Mouse (Mus musculus): ENCODE results near the gene Fbln2. TPM values are rescaled to one million over a fixed set of nuclear protein-coding genes. Genes with fewer than 3 reads are reported as not detected.

The Fbln2 gene
- polyA plus RNA-seq (2015; fragmentation: Illumina TruSeq; extraction: RNeasy Lipid Tissue Mini Kit (QIAGEN cat#74804); ENCODE audit: insufficient read depth, low read depth, low replicate concordance): 65.8 TPM

DNA sequence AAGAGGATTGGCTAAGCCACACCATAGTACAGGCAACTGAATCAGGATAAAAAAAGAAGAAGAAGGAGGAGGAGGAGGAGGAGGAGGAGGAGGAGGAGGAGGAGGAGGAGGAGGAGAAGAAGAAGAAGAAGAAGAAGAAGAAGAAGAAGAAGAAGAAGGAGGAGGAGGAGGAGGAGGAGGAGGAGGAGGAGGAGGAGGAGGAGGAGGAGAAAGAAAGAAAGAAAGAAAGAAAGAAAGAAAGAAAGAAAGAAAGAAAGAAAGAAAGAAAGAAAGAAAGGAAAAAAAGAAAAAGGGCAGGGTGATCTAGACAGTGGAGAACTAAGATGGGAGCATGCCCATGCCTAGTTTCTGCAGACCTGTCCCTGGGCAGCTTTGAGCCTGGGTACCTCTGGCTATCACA lies at the start of gene Fbln2:
Gene Fbln2 (plus strand): TSS at position 301 of the 400 bp plus-strand sequence.

Other genes with a start within 250 kb of the Fbln2 start
- gene Iqsec1, start 223.8 kb upstream of the Fbln2 start, polyA plus RNA-seq (2015; fragmentation: Illumina TruSeq; extraction: RNeasy Lipid Tissue Mini Kit (QIAGEN cat#74804); ENCODE audit: insufficient read depth, low read depth, low replicate concordance): 13.0 TPM
- gene Nup210, start 95.6 kb upstream of the Fbln2 start, polyA plus RNA-seq (2015; fragmentation: Illumina TruSeq; extraction: RNeasy Lipid Tissue Mini Kit (QIAGEN cat#74804); ENCODE audit: insufficient read depth, low read depth, low replicate concordance): 8.1 TPM
- 24.4 TPM for gene Hdac11, start 55.8 kb upstream of the Fbln2 start, polyA plus RNA-seq (2015; fragmentation: Illumina TruSeq; extraction: RNeasy Lipid Tissue Mini Kit (QIAGEN cat#74804); ENCODE audit: insufficient read depth, low read depth, low replicate concordance)
- not detected for gene Wnt7a, start 198.9 kb downstream of the Fbln2 start, polyA plus RNA-seq (2015; fragmentation: Illumina TruSeq; extraction: RNeasy Lipid Tissue Mini Kit (QIAGEN cat#74804); ENCODE audit: insufficient read depth, low read depth, low replicate concordance)